Mouse (Mus musculus) intestine, postnatal 0 days (tissue): Measurements from ENCODE around the gene Gtpbp1. TPM values are rescaled to one million over a fixed set of nuclear protein-coding genes. Genes with fewer than 3 reads are reported as not detected.

ENCODE experiments used
- ATAC-seq: fragments of 200-750 bp; cut with Nextera tagmentation; 2 replicates; pipeline ENCODE4 v1.8.0; 2017; ENCODE audit warnings: mild to moderate bottlenecking, moderate TSS enrichment, moderate library complexity
- H3K27ac ChIP-seq: fragments of 300-500 bp; sonication (generic); 2 replicates; pipeline ENCODE4 v1.5.1; 2014; ENCODE audit warnings: mild to moderate bottlenecking, low read depth, low read length, moderate library complexity
- H3K27me3 ChIP-seq: fragments of 300-500 bp; sonication (generic); replicated peaks from 2 replicates; pipeline ENCODE4 v1.6.1; 2014; ENCODE audit warnings: low read length, mixed read lengths; ENCODE audit not compliant: control insufficient read depth, insufficient read depth
- H3K36me3 ChIP-seq: fragments of 300-500 bp; sonication (generic); 2 replicates; pipeline ENCODE4 v1.6.1; 2014; ENCODE audit warnings: mild to moderate bottlenecking, moderate library complexity; ENCODE audit not compliant: control insufficient read depth, insufficient read depth
- H3K4me1 ChIP-seq: fragments of 300-500 bp; sonication (generic); replicated peaks from 2 replicates; pipeline ENCODE4 v1.6.1; 2014; ENCODE audit warnings: antibody characterized with exemption, low read length, mixed read lengths; ENCODE audit not compliant: control insufficient read depth, insufficient read depth
- H3K4me2 ChIP-seq: fragments of 300-500 bp; sonication (generic); replicated peaks from 2 replicates; pipeline ENCODE4 v1.6.1; 2014; ENCODE audit warnings: low read depth, mild to moderate bottlenecking, moderate library complexity
- H3K4me3 ChIP-seq: fragments of 300-500 bp; sonication (generic); 2 replicates; pipeline ENCODE4 v1.5.1; 2014; ENCODE audit warnings: low read depth, low read length
- H3K9ac ChIP-seq: fragments of 300-500 bp; sonication (generic); 2 replicates; pipeline ENCODE4 v1.6.1; 2014; ENCODE audit warnings: mild to moderate bottlenecking, low read depth, low read length
- H3K9me3 ChIP-seq: fragments of 300-500 bp; sonication (generic); 2 replicates; pipeline ENCODE4 v1.6.1; 2016; ENCODE audit warnings: mixed run types; ENCODE audit not compliant: control insufficient read depth
- CTCF ChIP-seq: sonication (generic); IDR thresholded peaks from 2 replicates; pipeline ENCODE4 v1.5.1; 2016; ENCODE audit warnings: low read depth, mild to moderate bottlenecking, control low read depth, antibody characterized with exemption, moderate library complexity
- WGBS: fragments of 180-500 bp; shearing (Covaris S2); extraction: QIAGEN DNeasy Blood & Tissue Kit; methylation state at CpG from one replicate; pipeline ENCODE4 v1.1.7; 2014; 5-methylcytosine and 5-hydroxymethylcytosine counted together
- polyA plus RNA-seq: library from polyadenylated mRNA; unstranded; fragments of >200 nt; fragmentation: Nextera tagmentation; extraction: Ambion mirVana; gene quantifications from 2 replicates; pipeline ENCODE4 v1.2.1, GENCODE M21; 2015

Gtpbp1 gene
- polyA plus RNA-seq, 1 experiment from 2014 or later = 15.3 TPM

DNA sequence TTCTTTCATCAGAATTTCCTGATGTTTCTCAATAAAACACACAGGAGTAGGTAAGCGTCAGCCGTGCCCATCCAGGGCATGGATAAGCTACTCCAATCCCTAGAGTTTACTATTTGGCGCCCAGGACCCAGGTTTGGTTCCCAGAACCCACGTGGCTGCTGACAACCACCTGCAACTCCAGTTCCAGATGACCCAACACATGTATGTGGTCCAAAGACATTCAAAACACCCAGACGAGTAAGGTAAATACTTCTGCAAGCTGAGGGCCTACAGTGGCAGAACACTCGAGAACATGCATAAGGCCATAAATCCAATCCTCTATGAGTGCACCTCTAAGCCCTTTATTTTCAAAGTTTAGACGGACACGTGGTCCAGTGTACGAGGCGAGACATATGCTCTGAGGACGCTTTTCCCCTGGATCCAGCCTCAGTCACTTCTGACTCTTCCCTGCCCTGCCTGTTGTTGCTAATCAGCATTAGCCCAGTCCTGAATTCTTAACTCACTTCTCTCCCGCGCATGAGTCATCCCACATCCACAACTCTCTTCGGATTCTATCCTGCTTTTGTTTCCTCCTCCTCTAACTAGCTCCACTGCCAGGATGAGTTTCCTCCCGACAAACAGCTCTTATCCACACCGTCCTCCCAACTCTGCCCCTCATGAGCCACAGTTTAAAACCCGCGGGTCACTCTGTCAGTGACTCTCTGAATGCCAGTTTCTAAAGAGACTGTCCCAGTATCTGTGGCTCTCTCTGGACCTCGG is 6.8 kb upstream of the Gtpbp1 start:
- Histone ChIP-seq H3K4me3 (no peak overlapping the region), H3K27me3 (no peaks in the 10 kb centered on the region), H3K9ac (0 out of 2 replicates have a peak overlapping the region, but pooled peaks have one; percentile 34), H3K27ac (peak overlapping the region; percentile 68), H3K36me3 (no peaks in the 10 kb centered on the region), H3K4me2 (peak overlapping the region; percentile 88), H3K4me1 (peaks cover 17% of the 10 kb centered on the region), H3K9me3 (no peaks in the 10 kb centered on the region)
- ATAC-seq = no peak
- WGBS = 50% methylated on average over 19 of the region's 19 CpGs
- TF ChIP-seq CTCF = no peak

DNA sequence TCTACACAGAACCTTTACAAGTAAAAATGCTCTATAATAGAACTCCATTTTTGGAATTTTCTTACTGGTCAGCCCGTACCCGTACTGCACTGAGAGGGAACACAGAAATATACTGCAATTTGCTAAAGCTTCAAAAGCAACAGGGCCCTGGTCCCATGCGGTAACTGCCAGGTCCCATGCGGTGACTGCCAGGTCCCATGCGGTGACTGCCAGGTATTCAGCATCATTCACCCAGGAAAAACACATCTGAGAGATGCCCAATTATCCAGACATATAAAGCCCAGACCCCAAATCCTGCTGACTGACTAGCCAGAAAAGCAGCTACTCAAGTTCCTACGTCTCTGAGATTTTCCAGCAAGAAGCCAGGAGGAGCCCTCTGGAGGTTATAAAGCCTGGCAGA is 6.0 kb upstream of the Gtpbp1 start:
- peak overlapping the region; percentile 88 for H3K4me2 ChIP-seq
- TF ChIP-seq CTCF = no peak
- no peak overlapping the region for H3K9ac ChIP-seq
- H3K4me1 ChIP-seq = peaks cover 17% of the 10 kb centered on the region
- 80% methylated on average over 6 of the region's 6 CpGs for WGBS
- H3K4me3 ChIP-seq = 0 out of 2 replicates have a peak overlapping the region, but pooled peaks have one; percentile 16
- ATAC-seq = no peak
- no peaks in the 10 kb centered on the region for H3K27me3 ChIP-seq
- no peak overlapping the region for H3K27ac ChIP-seq
- no peaks in the 10 kb centered on the region for H3K36me3 ChIP-seq
- no peaks in the 10 kb centered on the region for H3K9me3 ChIP-seq

DNA sequence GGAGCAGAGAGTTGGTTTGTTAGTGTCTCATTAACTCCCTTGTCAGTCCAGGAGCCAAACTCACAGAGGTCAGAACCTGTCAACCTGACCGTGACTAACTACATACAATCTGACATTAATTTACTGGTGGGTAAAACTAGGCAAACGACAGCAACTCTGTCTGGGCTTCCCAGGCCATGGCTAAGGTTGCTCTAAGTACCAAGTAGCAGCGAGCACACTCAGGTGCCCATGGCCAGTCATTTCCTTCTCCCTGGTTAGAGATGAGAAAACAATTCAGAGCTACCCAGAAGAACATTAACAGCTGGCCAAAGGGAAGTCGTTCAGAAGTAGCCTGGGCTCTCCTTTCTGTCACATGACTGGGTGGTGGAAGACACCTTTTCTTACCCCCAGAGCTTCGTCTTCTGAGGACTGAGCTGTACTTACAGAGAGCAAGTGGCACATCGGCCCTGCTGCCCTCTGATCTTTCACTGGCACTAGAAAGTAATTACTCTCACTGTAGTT is 5.5 kb upstream of the Gtpbp1 start:
- Histone ChIP-seq H3K4me2 (peak overlapping the region; percentile 88), H3K4me1 (peaks cover 17% of the 10 kb centered on the region), H3K27me3 (no peaks in the 10 kb centered on the region), H3K9me3 (no peaks in the 10 kb centered on the region), H3K4me3 (peak overlapping the region; percentile 16; the same call in 1 of the 2 replicates), H3K9ac (0 out of 2 replicates have a peak overlapping the region, but pooled peaks have one; percentile 12), H3K27ac (0 out of 2 replicates have a peak overlapping the region, but pooled peaks have one; percentile 16), H3K36me3 (no peaks in the 10 kb centered on the region)
- ATAC-seq = no peak
- TF ChIP-seq CTCF = no peak
- 13% methylated on average over 6 of the region's 6 CpGs for WGBS

DNA sequence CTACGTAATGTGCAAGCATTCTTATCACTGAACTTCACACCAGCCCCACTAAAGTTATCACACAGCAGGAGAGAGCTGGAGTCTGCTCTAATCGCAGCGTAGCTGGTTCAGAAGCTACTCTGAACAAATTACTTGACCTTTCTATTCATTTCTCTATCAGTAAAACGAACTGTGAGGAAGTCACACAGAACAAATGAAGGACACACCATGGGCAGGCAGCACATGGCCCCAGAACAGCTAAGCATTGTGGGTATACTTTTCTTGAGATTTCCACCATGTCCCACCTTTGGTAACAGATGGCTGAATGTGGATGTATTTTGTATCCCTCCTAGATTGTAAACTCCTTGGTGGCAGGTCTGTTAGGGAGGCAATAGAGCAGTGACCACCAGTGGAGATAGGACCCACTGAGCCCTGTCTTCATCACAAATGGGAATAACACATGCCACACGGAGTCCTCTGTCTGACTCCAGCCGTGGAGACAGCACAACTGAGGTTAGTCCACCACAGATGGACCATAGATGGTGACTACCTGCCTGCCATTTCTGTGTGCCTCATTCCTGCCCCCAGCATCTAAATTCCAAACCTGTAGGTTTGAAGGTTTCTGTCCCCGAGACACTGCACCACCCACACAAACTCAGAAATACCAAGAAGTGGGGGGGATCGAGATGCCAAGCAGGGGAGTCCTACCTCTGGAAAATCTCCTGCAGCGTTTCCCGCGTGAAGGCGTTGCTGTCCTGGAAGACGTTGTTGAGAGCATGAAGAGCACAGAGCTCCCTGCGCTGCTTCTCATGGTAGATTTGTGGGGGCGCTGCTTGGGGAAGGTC is 4.4 kb upstream of the Gtpbp1 start:
- Histone ChIP-seq H3K9ac (peak overlapping the region; percentile 83), H3K27ac (no peak overlapping the region), H3K27me3 (no peaks in the 10 kb centered on the region), H3K4me3 (peak overlapping the region; percentile 83), H3K4me1 (peaks cover 19% of the 10 kb centered on the region), H3K9me3 (no peaks in the 10 kb centered on the region), H3K4me2 (peak overlapping the region; percentile 88), H3K36me3 (no peaks in the 10 kb centered on the region)
- 8% methylated on average over 14 of the region's 15 CpGs for WGBS
- no peak for ATAC-seq
- TF ChIP-seq CTCF = no peak

DNA sequence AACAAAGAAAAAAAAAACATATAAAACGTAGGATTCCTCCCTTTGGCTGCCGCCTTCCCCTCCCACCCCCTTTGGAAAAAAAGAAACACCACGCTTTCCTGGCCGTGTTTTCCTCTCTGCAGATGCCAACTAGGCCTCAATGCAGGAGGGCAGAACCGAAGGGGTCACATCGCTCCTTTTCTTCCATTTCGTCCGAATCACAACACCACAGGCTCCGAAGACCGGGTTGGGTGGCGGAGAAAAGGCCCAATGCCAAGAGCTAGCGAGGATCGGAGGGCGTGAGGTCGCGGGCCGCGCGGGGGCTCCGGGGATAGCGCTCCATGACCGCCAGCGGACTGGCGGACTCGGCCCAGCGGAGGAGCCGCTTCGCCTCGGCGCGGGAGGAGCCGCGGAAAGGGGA is 3.5 kb upstream of the Gtpbp1 start:
- no peaks in the 10 kb centered on the region for H3K36me3 ChIP-seq
- ATAC-seq = no peak
- peaks cover 20% of the 10 kb centered on the region for H3K4me1 ChIP-seq
- TF ChIP-seq CTCF = no peak
- H3K4me2 ChIP-seq = peak overlapping the region; percentile 88
- H3K9ac ChIP-seq = peak overlapping the region; percentile 83
- H3K9me3 ChIP-seq = no peaks in the 10 kb centered on the region
- under 1% methylated on average over 22 of the region's 33 CpGs for WGBS
- peak overlapping the region; percentile 83 for H3K4me3 ChIP-seq
- no peaks in the 10 kb centered on the region for H3K27me3 ChIP-seq
- peak overlapping the region; percentile 97 for H3K27ac ChIP-seq
